Mouse (Mus musculus): ENCODE measurements around the gene Igfbp2.

DNA sequence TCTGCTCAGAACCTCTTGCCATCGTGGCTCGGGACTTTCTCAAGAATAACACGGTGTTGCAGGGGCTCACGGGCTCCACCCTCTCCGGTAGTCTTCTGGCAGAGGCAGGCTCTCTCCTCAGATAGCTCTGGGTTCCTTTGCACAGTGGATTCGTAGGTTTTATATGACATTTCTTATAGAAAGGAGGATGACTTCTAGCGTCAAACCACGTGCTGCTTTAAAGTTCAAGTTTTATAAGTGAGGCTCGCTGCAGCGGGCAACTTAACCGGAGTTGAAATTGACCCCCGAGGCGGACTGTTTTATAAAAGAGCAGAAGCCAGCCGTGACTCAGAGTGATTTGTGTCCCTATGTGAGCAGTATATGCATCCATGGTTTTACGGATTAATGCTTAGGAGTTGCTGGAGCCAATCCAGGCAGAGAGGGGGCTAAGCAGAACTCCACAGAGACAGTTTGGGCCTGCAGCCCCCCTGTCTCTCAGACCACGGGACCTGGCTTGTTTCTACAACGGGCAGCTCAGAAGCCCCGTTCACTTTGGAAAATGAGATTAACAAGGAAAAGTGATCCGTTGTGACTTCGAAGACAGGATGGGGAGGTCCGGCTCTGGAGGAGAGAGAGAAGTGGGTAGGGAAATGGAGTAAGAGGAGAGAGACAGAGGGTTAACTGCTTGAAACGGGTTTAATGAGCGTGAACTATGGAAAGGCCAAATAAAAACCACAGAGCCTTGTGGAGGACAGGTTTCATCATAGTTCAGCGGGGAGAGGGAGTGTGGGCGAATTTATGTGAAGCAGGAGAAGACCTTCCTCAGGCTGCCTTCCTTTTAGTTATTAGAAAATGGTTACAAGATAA lies 54.4 kb downstream of the Igfbp2 start:
- TF ChIP-seq ZNF384 (IDR thresholded peaks at IDR 0.05; ENCODE audit: low read depth, low read length) (no peak), HCFC1 (IDR thresholded peaks at IDR 0.05; ENCODE audit: borderline replicate concordance, insufficient read depth, low read length) (no peak), MAFK (IDR thresholded peaks at IDR 0.05; ENCODE audit: insufficient read depth, low read depth, low read length) (no peak), ZC3H11A (IDR thresholded peaks at IDR 0.05; ENCODE audit: borderline replicate concordance, low read depth, low read length) (no peak)
